Mouse (Mus musculus): ENCODE data around the gene Olfr113. TPM values are rescaled to one million over a fixed set of nuclear protein-coding genes. Genes with fewer than 3 reads are reported as not detected.
"Not testable (repeated sequence)": the region's sequence is repeated elsewhere in the genome, so short reads cannot be mapped to it uniquely, and the experiment has no call there.

The Olfr113 gene
- polyA plus RNA-seq (2015; fragmentation: Nextera tagmentation; extraction: Ambion mirVana), result not detected in 2 replicates

DNA sequence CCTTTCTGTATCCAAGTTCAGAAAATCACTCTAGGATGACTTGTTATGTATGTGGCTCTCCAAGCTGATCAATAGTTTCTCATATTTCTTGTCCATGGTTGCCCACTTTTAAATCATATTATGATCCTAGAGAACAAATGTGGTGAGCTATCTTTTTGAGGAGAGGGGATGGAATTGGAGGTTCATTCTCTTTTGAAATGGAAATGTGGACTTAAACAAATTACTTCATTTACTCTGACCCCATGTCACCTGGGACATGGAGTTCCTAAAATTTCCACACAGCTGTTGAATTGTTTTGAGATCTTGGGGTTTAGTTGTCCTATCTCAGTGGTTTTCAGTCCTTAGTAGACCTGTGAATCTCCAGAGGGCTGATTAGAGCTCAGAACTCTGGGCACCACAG, at the start of gene Olfr113:
Olfr113 (minus strand) TSS at position 101 of the 400 bp plus-strand sequence.
- H3K9ac ChIP-seq, result no peak within 1 kb of the TSS
- H3K36me3 ChIP-seq, result no peaks in the 10 kb centered on the region
- H3K4me1 ChIP-seq (replicated peaks), result no peaks in the 10 kb centered on the region
- H3K27ac ChIP-seq (replicated peaks), result no peak within 1 kb of the TSS
- no peaks in the 10 kb centered on the region for H3K9me3 ChIP-seq
- no peaks in the 10 kb centered on the region for H3K27me3 ChIP-seq
- no peak within 1 kb of the TSS for H3K4me2 ChIP-seq
- no peak for ATAC-seq (ENCODE audit: low FRiP score, low read depth)
- no peak within 1 kb of the TSS for H3K4me3 ChIP-seq

DNA sequence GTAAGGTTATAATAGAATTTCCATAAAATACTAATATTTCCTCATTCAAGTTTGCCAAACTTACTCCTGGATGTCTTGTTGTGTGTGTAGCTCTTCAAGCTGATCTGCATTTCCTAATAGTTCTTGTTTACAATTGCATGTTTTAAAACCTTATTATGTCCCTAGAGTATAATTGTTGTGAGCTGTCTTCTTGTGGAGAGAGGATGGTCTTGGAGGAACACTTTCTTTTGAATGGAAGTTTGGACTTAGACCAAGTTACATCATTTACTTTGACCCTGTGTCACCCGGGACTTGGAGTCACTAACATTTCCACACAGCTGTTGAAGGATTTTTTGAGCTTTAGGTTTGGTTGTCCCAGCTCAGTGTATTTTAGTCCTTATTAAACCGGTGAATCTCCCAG, 49.5 kb upstream of the Olfr113 start, which contains the start of the genes Olfr115 and Olfr116:
Olfr115 (minus strand) TSS at position 101 of the 400 bp plus-strand sequence.
Olfr116 (minus strand) TSS at position 191 of the 400 bp plus-strand sequence.
- 83% methylated on average over 2 of the region's 2 CpGs for WGBS
- no peak for ATAC-seq (ENCODE audit: low FRiP score, low read depth)
- no peaks in the 10 kb centered on the region for H3K27me3 ChIP-seq
- no peak within 1 kb of the TSS for H3K9ac ChIP-seq
- H3K36me3 ChIP-seq, result no peaks in the 10 kb centered on the region
- H3K4me1 ChIP-seq (replicated peaks), result no peaks in the 10 kb centered on the region
- no peak within 1 kb of the TSS for H3K4me2 ChIP-seq
- H3K27ac ChIP-seq (replicated peaks), result no peak within 1 kb of the TSS
- H3K4me3 ChIP-seq, result no peak within 1 kb of the TSS
- H3K9me3 ChIP-seq, result 0 out of 2 replicates have a peak, but pooled peaks cover 3% of the 10 kb centered on the region

DNA sequence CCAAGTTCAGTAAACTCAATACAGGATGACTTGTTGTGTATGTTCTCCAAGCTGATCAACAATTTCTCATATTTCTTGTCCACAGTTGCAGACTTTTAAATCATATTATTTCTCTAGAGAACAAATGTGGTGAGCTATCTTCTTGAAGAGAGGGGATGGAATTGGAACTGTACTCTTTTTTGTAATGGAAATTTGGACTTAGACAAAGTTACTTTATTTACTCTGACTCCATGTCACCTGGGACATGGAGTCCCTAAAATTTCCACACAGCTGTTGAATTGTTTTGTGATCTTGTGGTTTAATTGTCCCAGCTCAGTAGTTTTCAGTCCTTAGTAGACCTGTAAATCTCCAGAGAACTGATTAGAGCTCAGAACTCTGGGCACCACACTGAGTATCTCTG, 15.2 kb upstream of the Olfr113 start, which contains the start of gene Olfr114:
Olfr114 (minus strand) TSS at position 101 of the 400 bp plus-strand sequence.
- H3K36me3 ChIP-seq, result no peaks in the 10 kb centered on the region
- H3K27me3 ChIP-seq, result no peaks in the 10 kb centered on the region
- H3K9me3 ChIP-seq, result no peaks in the 10 kb centered on the region
- H3K4me1 ChIP-seq (replicated peaks), result no peaks in the 10 kb centered on the region
- no peak within 1 kb of the TSS for H3K4me3 ChIP-seq
- H3K27ac ChIP-seq (replicated peaks), result no peak within 1 kb of the TSS
- no peak within 1 kb of the TSS for H3K9ac ChIP-seq
- H3K4me2 ChIP-seq, result no peak within 1 kb of the TSS
- ATAC-seq (ENCODE audit: low FRiP score, low read depth), result no peak

DNA sequence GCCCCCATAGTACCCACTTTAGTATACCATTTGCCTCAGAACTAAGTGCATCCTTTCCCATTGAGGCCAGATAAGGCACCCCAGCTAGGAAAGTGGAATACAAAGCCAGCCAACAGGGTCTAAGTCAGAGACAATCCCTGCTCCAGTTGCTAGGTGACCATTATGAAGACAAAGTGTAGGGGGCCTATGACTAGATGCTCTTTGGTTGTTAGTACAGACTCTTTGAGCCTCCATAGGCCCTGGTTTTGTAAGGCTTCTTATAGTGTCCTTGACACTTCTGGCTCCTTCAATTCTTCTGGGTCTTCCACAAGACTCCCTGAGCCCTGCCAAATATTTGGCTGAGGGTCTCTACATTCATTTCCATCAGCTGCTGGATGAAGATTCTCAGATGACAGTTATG, 8.1 kb downstream of the Olfr113 start, which contains the start of gene Olfr112:
Olfr112 (minus strand) TSS at position 101 of the 400 bp plus-strand sequence.
- H3K4me2 ChIP-seq, result no peak within 1 kb of the TSS
- ATAC-seq (ENCODE audit: low FRiP score, low read depth), result no peak
- H3K4me3 ChIP-seq, result no peak within 1 kb of the TSS
- H3K27ac ChIP-seq (replicated peaks), result no peak within 1 kb of the TSS
- no peaks in the 10 kb centered on the region for H3K4me1 ChIP-seq (replicated peaks)
- no peak within 1 kb of the TSS for H3K9ac ChIP-seq
- no peaks in the 10 kb centered on the region for H3K36me3 ChIP-seq
- no peaks in the 10 kb centered on the region for H3K27me3 ChIP-seq
- no peaks in the 10 kb centered on the region for H3K9me3 ChIP-seq

DNA sequence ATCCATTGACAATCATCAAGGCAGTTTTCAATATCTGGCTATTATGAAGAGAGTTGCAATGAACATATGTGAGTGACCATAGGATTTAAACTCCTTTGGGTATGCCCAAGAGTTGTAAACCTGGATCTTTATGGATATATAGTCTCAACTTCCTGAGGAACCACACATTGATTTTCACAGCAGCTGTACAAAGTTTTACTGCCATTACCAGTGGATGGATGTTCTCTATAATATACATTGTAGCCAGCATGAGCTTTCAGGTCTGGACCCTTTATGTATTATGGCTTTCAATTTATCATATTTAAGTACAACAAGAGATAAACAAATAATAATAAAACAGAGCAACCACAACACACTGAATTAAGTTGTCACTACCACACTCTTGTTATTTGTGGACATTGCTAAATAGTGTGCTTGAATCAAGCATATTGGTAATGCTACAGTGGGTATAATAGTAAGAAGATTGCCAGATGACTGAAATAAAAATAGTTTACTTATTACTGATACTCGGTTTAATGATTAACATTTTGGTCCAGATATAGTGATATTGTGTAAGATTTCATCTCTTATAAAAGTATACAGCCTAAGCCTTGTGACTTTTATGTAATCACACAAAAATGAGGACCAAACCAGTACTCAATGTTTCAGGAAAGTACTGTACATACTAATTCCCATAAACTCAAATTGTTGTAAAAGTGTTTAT, 18.4 kb downstream of the Olfr113 start:
- H3K36me3 ChIP-seq, result no peaks in the 10 kb centered on the region
- no peak for ATAC-seq (ENCODE audit: low FRiP score, low read depth)
- no peaks in the 10 kb centered on the region for H3K27me3 ChIP-seq
- H3K9ac ChIP-seq, result no peak overlapping the region
- no peak overlapping the region for H3K27ac ChIP-seq (replicated peaks)
- H3K4me3 ChIP-seq, result no peak overlapping the region
- H3K9me3 ChIP-seq, result no peaks in the 10 kb centered on the region
- 55% methylated on average over 1 of the region's 1 CpGs for WGBS
- H3K4me1 ChIP-seq (replicated peaks), result no peaks in the 10 kb centered on the region
- no peak overlapping the region for H3K4me2 ChIP-seq

DNA sequence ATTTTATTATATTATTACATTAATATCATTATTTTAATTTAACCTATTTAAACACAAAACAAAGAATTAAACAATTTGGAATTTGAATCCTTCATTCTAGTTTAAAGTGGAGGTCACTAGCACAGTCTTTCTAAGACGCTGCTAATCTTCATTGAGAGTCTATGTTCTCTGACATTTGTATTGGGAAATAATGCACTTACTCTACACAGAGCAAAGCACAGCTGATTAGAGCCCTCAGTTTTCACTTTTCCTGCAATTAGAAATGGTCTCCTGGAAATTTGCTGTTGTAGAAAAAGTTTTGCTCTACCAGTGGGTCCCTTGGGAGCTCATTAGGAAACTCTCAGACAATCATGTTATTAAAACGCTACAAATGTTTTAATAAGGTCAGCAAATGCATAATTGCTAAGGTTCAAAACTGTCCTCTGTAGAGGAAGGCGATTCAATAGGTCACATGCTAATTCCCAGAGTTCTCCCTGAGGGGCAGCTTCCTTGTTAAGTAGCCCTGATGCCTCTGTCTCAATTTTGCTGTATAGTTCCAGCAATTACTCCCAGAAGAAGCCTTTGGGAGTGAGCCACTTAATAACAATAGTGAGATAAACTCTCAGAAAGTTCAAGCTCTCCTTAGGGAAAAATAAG, 33.5 kb downstream of the Olfr113 start:
- H3K36me3 ChIP-seq, result no peaks in the 10 kb centered on the region
- no peak overlapping the region for H3K4me3 ChIP-seq
- H3K27me3 ChIP-seq, result no peaks in the 10 kb centered on the region
- H3K27ac ChIP-seq (replicated peaks), result no peak overlapping the region
- WGBS, result 63% methylated on average over 3 of the region's 3 CpGs
- no peak overlapping the region for H3K4me2 ChIP-seq
- H3K4me1 ChIP-seq (replicated peaks), result no peaks in the 10 kb centered on the region
- no peak overlapping the region for H3K9ac ChIP-seq
- peak; percentile 48; the same call in 1 of the 2 replicates for ATAC-seq (ENCODE audit: low FRiP score, low read depth)
- no peaks in the 10 kb centered on the region for H3K9me3 ChIP-seq

DNA sequence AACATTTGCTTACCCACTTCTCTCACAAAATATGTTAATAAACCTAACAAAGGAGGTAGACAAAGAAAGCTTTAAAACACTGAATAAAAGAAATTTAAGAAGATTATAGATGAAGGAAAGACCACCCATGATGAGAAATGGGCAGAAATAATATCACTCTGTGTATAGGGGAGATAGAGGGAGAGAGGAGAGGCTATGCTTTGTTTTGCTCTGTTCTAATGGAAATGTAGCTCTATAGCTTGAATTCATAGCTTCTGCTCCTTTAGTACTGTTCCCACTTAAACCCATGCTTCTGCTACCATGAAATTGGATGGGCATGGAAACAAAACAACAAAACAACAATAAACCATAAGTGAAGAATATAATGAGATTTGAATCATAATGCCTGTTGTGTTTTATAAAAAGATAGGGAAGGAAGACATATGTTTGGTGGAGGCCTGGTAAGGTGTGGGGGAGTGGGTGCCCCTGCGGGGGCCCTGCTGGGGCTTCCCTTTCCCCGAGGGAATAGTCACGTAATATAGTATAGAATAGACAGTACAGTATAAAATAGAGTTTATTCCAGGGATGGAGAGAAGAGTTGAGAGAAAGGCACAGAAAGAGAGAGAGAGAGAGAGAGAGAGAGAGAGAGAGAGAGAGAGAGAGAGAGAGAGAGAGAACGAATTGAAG, 35.9 kb downstream of the Olfr113 start:
- Histone ChIP-seq H3K36me3 (no peaks in the 10 kb centered on the region), H3K4me3 (no peak overlapping the region), H3K9me3 (no peaks in the 10 kb centered on the region), H3K27me3 (no peaks in the 10 kb centered on the region), H3K4me1 (replicated peaks) (no peaks in the 10 kb centered on the region), H3K4me2 (no peak overlapping the region), H3K27ac (replicated peaks) (no peak overlapping the region), H3K9ac (no peak overlapping the region)
- 68% methylated on average over 4 of the region's 4 CpGs for WGBS
- no peak for ATAC-seq (ENCODE audit: low FRiP score, low read depth)

DNA sequence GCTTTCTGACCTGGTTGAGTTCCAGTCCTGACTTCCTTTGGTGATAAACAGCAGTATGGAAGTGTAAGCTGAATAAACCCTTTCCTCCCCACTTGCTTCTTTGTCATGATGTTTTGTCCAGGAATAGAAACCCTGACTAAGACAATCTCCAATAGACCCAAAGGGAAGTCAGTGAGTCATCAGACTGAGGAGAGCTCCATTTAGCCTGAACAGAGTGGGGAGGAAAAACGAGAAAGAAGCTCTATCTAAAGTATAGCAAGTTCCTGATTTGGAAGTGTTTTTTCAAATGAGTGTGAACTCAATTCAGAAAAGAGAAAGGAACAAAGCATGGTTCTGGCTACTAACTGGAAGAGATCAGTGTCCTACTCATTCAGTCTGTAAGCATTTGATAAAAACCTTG, 39.0 kb downstream of the Olfr113 start:
- H3K27ac ChIP-seq (replicated peaks); H3K4me1 ChIP-seq (replicated peaks); ATAC-seq (ENCODE audit: low FRiP score, low read depth); H3K4me2 ChIP-seq; H3K9me3 ChIP-seq; H3K27me3 ChIP-seq; H3K4me3 ChIP-seq; H3K36me3 ChIP-seq; H3K9ac ChIP-seq: not testable (repeated sequence)
- WGBS, result 67% methylated on average over 1 of the region's 1 CpGs

DNA sequence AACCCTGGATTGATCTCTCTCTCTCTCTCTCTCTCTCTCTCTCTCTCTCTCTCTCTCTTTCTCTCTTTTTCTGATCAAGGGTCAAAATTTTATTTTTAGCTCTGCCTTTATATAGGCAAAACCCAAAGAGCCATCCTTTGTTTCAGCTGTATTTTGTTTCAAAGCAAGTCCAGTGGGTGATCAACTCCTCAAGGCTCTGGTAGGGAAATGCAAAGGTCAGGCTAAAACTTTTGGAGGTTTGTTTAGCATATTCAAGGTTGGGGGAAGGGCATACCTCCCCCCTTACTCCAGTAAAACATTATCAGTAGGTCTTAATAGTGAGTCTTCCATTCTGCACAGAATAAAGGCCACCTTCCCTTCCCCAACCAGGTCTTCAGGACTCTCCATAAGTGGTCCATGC, 42.3 kb downstream of the Olfr113 start:
- H3K36me3 ChIP-seq, result no peaks in the 10 kb centered on the region
- no peaks in the 10 kb centered on the region for H3K9me3 ChIP-seq
- H3K9ac ChIP-seq, result no peak overlapping the region
- H3K4me3 ChIP-seq, result no peak overlapping the region
- H3K4me2 ChIP-seq, result no peak overlapping the region
- no peaks in the 10 kb centered on the region for H3K4me1 ChIP-seq (replicated peaks)
- H3K27ac ChIP-seq (replicated peaks), result no peak overlapping the region
- no peak for ATAC-seq (ENCODE audit: low FRiP score, low read depth)
- no peaks in the 10 kb centered on the region for H3K27me3 ChIP-seq

DNA sequence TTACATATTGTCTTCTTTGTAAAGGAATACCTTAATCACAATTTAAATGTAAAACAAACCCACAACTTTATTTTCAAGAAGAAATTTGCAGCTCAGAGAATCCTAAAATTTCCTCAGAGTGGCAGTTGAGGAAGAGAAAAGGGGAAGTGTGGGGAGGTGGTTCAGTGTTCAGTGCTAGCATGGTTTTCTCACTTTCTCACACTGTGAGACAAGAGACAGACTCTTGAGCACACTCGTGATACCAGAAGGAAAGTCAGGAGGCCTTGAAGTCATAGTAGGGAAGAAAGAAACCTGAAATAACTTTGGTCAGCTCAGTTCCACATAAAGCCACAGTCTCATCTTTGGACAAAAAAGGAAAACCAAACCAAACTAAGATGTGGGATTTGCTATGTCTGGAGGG, 52.0 kb downstream of the Olfr113 start:
- not testable (repeated sequence) for ATAC-seq (ENCODE audit: low FRiP score, low read depth); H3K9ac ChIP-seq; H3K36me3 ChIP-seq; H3K27me3 ChIP-seq; H3K4me1 ChIP-seq (replicated peaks); H3K4me3 ChIP-seq; H3K27ac ChIP-seq (replicated peaks); H3K9me3 ChIP-seq; H3K4me2 ChIP-seq
- WGBS, result 73% methylated on average over 1 of the region's 1 CpGs

DNA sequence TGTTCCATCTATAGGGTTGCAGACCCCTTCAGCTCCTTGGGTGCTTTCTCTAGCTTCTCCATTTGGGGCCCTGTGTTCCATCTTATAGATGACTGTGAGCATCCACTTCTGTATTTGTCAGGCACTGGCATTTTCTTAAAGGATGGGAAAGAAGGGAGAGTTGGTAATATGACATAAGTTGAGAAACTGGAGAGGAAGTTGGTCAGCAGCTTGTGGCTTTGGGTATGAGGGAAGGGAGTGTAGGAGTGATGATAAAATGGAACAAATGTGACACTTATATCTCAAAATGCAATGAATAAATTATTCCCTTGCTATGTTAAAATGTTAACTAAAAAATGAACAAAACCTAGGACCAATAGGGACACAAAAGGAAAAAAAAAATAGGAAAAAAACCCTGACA, 52.9 kb downstream of the Olfr113 start:
- H3K27ac ChIP-seq (replicated peaks); H3K9ac ChIP-seq; H3K4me2 ChIP-seq; H3K4me1 ChIP-seq (replicated peaks); H3K9me3 ChIP-seq; H3K4me3 ChIP-seq; H3K36me3 ChIP-seq; ATAC-seq (ENCODE audit: low FRiP score, low read depth); H3K27me3 ChIP-seq: not testable (repeated sequence)
